Mouse (Mus musculus): ENCODE data around the gene Id2.

The Id2 gene

DNA sequence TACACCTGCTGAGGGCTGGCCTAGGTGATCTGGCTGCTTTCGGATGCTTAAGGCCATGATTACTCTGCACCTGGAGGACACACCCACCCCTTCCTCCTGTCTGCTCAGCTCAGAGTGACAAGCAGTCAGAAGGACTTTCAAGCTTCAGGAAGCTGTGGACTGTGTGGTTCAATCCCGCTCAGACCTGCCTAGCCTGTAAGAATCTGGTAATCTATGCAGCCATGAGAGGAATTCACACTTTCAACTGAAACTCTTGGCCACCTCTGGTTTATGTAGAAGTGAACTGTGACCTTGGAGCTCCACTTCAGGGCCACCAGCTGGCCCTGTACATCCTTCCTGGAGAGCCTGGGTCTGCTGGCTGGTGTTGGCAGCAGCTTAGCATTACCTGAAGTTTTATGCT is 11.9 kb upstream of the Id2 start:
- no peak for DNase-seq (ENCODE audit: extremely low spot score)

DNA sequence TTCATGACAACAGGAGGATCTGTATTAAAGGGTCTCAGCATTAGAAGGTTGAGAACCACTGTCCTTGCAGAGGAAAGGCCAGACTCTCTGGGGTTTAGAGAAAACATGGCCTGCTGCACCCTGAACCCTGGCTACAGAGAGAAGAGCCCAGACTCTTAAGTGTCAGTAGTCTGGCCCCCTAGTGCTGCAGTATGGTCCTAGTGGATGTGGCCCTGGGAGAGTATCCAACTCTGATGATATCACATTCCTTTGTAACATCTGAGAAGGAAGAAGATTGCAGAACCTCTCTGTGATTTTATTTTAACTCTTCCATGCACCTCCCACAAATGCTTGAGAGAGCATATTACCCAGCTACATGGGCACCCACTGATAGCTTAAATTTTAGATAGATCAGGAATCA is 7.6 kb upstream of the Id2 start:
- no peak for DNase-seq (ENCODE audit: extremely low spot score)

DNA sequence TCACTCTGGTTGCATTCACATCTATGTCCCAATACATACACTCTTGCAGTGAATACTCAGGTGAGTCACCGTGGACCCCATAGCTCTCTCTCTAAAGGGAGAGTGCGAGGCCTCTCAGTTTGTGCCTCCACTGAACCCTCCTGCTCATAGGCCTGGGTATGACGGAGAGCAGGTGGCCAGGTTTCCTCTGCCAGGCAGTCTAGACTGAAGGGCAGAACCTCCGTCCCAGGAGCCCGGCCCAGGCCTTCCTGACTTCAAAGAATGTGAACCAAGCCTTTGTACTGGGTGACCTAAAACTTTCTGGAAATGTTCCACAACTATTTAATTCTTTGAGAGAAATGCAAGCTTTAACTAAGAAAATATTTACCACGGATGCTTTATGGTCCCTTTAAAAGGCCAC is 7.0 kb upstream of the Id2 start:
- no peak for DNase-seq (ENCODE audit: extremely low spot score)

DNA sequence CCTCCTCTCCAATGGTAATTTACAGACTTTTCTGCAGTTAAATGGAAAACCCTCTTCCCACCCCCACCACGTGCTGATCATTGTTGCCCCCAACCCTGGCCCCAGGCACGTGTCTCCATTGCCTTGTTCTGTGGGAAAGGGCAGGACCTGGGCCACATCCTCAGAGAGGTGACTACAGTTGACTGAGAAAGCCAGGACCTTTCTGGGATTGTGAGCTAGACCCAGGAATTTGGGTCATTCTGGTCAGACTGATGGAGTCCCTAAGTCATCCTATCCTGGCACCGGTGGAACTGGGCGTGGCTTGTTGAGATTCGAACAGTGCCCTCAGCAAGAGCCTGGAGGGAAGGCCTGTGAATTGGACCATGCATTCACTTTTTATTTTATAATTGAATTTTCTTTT is 4.4 kb upstream of the Id2 start:
- DNase-seq (ENCODE audit: extremely low spot score) = peak; percentile 57

DNA sequence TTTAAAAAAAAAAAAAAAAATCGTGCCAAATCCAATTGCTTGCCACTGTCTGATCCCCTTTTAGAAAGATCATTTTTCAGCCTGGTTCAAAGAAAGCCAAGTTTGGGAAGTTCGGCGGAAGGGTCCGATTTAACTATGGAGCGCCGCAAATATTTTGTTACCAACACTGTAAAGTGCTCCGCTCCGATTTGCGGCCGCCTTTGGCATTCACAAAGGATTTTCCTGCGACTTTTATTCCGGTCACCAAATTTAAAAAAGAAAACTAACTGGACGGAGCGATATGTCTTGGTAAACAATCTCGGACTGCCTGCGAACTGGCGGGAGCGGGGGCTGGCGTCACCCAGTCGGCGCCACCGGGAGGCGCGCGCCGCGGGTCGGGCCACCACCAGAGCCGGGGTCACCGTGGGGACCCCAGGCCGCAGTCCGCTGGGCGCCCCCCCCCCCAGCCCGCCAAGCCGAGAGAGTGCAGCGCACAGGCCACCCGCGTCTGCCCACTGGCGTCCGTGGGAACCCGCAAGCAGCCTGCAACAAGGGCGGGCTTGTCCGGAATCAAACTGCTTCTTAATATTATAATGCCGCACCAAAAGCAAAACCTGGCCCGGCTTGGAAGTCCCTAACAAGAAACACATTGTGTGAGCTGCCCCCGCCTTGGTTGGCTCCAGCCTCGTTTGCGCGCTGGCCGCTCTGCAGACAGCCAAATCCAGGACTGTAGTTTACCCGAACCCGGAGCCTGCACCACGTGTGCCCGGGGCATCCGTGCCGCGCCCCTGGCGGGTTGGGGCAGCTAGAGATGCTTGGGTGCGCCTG is 3.7 kb upstream of the Id2 start:
- peak; percentile 84 for DNase-seq (ENCODE audit: extremely low spot score)

DNA sequence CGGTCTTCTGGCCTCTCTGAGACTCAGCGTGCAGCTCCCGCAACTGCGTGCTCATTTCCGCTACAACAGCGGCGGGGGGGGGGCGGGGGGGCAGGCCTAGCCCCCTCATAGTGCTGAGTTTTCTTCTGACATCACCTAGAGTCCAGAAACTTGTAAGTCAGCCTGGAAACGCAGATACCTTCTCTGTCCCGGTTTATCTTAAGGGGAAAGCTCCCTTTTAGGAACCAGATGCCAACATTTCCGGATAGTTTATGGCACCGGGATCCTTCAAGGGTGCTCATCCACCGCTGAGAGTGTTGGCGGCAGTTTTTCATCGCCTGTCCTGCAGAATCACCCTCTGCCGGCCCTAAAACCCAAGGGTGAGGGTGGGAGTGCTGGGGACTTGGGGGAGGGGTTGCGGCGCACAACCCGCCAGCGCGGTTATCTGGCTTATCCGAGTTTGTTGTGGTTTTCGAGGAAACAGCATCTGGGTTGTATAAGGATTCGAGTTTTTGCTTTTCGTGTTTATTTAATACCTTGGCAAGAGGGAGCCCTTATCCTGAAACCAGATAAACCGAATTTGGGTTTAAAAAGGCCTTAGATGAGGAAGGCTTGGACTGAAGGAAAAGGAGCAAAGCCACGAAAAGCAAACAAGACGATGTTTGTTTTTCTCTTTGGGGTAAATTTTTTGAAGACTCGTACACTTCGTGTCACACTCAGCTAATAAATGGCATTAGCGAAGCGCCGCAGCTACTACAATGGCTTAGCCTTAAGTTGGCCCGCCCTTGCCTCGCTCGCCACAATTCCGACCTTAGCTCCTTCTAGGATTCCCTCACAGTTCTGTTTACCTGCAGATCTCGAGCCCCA is 2.8 kb upstream of the Id2 start:
- peak; percentile 91 for DNase-seq (ENCODE audit: extremely low spot score)

DNA sequence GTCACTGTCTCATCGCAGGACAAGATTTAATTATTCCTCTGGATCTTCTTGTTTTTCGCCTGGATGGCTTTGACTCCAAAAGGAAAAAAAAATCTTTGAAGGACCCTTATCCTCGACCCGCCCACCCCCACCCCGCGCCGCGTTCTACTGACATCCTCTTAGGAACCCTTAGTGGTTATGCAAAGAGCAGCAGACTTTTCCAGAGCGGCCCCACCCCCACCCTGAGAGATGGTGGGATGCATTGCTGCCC is 2.3 kb upstream of the Id2 start:
- DNase-seq (ENCODE audit: extremely low spot score) = no peak

DNA sequence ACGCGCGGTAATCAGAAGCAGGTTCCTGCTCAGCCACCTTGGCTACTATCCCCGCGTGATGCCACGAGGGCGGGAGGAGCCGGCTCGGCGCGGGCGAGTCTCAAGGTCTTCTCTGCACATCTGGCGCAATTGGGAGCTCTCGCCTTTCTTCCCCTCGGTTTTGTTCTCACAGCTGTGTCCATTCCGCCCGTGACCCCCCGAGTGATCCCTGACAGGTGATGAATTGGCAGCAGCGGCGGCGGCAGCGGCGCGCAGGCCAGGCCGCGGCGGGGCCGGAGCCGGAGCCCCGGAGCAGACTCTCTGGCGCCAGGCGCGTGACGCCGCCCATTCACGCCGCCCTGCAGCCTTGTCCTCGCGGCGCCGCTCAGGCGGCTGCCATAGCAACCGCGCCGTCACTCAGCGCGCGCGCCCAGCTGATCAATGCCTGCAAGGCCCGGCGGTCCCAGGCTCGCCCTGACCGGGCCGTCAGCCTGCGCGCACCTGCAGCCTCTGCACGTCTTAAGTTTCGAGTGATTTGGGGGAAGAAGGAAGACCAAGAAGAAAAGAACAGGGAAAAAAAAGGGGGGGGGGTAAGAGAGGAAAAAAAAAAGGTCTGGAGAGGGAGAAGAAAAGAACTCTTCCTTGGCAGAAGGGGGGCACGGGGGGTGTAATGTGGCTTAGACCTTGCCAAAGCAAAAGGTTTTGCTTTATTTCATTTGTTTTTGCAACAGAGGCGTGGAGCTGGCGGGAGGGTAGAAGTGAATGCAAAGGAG is 1.8 kb upstream of the Id2 start:
- DNase-seq (ENCODE audit: extremely low spot score) = peak; percentile 97

DNA sequence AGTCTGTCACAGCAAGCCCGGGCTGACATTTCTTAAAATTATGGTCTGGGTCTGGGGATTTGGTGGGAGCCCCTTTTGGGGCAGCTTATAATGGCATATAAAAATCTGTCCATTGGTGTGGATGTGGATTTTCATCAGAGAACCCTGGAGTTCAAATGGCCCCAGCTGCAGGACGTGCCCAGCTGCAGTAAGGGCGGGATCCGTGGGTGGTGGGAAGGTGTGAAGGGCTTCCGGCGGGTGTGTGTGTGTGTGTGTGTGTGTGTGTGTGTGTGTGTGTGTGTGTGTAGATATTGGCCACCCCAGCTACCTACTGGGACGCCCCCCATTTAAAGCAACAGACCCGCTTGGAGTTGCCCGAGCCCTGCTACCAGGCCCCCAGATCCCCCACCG is 1.2 kb upstream of the Id2 start:
- no peak for DNase-seq (ENCODE audit: extremely low spot score)

DNA sequence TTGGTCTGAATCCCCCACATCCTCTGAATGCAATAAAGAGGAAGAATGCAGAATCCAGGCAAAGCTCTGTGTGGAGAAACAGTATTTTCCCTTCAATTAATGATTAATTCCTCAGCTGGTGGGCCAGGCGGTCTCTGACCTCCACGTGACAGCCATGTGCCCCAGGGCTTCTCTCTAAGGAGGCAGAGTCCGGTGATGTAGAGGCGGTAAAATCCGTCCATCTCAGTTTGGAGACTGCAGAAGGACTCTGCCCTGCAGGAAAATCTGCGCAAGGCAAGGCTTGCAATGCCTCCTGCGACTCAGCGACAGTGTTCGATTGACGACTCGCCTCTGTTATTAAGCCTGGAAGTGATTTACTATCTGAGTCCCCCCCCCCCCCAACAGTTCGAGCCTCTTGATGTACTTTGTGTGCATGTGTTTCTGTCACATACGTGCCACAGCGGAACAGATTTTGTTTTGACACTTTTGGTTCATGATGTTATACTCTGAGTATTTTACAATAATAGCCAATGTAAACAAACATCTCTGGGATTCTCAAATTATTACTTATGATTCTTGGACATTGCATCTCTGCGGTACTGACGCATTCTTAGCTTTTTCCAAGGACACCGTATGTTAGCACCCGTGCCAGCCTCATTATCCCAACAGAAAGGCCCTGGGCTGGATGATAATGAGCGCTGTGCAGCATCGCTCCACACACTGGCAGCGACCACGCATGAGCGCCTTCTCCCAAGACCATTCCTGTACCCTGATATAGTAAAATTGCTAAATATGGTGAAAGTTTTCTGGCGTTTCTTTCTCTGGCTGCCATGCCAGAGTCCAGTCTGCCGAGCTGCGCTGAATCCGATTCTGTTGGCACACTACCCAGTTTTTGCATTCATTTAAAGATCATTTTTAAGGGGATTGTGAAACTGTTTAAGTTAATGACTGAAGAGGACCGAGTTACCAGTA is 545 bp upstream of the Id2 start:
- peak; percentile 78 for DNase-seq (ENCODE audit: extremely low spot score)

DNA sequence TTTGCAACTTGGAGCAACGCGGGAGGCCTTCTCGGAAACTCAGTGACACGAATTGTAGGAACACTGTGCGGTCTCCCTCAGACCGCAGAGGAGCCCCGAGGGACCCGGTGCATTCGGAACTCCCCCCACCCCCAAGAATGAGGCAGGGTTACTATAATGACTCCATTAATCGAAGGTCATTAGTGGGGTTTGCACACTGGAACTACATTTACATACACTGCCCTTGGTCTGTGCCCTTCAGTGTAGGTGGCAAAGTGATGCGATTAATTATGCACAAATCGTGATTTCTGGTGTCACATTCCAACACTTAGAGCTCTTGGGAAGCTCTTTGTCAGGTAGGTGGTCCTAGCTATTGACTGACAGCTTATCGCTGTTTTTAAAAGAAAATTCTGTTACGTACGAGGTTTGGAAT is 294 bp downstream of the Id2 start:
- DNase-seq (ENCODE audit: extremely low spot score) = no peak

DNA sequence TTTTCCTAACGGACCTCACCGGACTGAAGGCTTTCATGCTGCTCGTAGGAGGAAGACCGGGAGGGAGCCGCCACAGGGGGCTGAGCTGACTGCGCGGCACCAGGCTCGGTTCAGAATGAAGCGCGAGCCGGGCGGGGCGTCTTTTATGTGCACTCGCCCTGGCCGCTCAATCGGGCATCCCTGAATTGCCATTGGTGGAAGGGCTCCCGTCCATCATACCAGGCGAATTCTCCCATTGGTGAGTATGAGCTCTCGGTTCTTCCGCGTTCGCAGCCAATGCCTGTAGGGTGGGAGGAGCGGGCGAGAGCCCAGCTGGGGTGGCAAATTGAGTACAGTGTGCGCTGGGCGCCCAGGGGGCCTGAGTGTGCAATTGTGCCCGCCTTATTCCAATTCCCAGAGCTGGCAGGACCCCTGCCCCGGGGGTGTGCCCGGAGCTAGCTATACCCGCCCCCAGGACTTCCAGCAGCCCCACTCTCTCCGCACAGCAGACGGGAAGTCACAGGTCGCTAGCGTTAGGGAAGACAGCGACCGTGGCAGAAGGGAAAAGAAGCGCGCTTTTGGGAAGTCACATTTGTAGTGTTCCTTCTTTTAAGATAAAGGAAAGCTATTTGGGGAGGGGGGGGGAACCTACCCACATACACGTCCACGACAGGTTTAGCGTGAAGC is 833 bp downstream of the Id2 start:
- peak; percentile 95 for DNase-seq (ENCODE audit: extremely low spot score)

DNA sequence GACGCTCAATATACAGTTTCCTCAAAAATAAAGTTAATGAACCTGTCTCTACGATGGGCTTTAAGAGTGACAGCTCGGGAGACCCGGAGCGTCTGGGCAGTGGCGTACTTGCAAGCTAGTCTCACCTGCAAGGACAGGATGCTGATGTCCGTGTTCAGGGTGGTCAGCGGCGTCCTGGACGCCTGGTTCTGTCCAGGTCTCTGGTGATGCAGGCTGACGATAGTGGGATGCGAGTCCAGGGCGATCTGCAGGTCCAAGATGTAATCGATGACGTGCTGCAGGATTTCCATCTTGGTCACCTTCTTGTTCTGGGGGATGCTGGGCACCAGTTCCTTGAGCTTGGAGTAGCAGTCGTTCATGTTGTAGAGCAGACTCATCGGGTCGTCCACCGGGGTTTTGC is 1.4 kb downstream of the Id2 start:
- DNase-seq (ENCODE audit: extremely low spot score) = no peak

DNA sequence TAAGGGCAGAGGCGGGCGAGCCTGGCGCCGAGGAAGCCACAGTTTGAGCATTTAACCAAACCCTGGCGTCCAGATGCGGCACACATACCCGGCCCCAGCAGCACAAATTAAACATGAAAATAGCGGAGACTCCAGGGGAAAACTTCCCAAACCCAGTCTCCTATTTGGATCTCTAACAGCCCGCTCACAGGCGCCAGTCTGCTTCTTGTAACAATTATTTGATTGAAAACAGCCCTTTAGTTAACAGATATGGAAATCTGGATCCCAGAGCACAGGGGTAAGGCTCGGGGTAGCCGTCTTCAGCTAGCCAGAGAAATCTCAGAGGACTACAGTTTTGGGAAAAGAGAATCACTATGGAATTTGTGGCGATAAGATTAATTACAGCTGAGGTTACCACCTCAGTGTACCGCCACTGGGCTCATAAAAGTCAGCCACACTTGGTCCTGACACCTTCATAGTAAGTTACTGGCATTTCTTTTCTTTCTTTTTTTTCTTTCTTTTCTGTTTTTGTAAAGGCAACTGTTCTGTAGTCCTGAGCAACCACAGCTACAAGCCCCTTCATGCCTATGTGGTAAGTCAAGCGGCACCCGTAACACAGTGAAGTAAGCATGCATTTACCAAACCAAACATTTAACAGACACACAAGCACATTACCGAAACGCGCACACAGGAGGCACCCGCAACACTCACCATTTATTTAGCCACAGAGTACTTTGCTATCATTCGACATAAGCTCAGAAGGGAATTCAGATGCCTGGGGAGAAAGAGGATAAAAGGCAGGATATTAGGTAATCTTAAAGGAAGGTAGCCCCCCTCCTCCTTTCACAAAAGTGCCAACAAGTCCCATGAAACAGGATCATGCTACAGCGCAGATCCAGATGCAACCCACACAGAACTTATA is 2.1 kb downstream of the Id2 start:
- peak; percentile 56 for DNase-seq (ENCODE audit: extremely low spot score)

DNA sequence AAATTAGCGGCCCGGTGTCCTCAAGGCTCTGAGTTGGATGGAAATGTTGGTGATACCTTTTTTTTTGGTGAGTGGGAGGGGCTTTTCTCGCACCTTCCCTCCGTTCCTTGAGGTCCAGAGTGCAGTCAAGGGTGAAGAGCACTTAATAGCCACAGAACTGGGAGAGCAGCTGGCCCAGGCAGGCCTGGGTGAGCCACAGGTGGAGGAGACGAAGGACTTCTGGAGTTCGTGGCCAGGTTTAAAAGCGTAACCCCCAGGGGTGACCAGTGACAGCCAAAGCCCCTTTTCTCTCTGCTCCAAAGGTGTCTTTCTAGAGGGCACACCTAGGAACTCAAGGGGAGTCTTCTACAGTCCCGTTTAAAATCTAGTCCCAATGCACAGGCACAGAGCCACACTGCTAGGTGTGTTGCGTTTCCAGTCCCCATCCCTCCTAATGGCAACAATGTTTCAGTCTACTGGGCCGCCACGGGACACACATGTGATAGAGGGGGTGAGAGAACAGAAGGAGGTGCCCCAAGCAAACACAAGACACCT is 3.6 kb downstream of the Id2 start:
- DNase-seq (ENCODE audit: extremely low spot score) = peak; percentile 51

DNA sequence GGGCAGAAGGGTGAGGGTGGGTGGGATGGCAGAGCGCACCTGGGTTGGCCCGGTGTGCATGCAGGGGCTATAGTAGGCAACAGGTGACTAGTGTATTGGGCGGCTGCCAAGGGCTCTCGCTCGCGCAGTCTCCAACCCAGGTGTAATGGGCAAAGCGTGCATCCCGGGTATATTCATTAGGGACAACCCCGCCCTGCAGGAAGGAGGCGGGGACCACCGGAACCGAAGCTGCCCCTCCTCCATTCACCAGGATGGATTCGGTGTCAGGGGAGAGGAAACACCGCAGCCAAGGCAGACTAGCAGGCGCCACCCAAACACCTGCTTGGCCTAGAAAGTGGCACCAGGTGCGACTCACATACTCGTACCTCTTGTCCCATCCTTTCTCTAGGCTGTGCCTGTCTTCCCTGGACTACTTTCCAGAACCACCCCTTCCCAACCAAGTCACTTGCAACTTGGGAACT is 4.2 kb downstream of the Id2 start:
- DNase-seq (ENCODE audit: extremely low spot score) = peak; percentile 79

DNA sequence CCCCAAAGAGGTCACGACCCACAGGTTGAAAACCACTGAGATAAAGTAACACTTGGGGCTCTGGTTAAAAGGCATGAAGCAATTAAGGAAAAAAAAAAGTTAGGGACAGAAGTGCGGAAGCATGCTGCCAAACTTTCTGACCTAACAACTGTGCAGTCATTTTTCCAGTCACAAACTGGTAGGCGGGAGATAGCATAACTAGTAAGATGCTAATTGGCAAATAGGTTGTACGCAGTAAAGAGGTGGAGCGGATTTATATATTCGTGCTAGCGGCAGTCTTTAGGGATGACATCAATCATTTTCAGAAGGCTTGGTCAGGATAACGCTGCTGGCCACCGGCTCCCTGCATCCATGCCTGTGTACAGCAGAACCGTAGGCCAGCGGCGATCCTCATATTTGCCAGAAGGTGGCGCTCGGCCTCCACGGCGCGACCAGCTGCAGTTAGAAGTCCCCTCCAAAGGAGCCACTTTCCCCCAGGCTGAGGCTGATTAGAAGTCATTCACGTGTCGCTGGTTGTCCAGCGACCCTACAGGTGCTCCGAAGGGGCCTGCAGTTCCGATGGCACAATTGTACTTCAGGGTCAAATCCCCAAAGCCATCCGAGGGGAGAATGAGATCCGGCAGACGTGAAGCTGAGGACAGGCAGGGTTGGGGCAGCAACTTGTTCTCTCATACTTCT is 4.8 kb downstream of the Id2 start:
- peak; percentile 91 for DNase-seq (ENCODE audit: extremely low spot score)

DNA sequence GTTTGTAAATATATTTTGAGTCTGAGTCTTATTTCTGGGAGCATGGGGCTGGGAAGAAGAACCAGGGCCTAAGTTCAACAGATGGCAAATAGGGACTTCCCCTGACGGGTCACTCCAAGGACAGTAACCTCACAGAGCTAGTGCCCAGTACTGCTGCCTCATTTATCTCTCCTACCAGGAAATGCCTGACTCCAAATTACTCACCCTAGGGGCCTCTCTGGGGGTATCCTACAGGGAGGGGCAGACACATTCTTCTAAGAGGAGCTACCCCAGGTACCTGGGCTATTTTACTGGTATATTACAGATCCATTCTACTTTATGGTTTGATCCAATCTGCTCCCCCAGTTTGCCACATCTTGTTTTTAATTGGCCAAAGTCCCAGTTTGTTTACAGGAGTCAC is 7.5 kb downstream of the Id2 start:
- no peak for DNase-seq (ENCODE audit: extremely low spot score)

DNA sequence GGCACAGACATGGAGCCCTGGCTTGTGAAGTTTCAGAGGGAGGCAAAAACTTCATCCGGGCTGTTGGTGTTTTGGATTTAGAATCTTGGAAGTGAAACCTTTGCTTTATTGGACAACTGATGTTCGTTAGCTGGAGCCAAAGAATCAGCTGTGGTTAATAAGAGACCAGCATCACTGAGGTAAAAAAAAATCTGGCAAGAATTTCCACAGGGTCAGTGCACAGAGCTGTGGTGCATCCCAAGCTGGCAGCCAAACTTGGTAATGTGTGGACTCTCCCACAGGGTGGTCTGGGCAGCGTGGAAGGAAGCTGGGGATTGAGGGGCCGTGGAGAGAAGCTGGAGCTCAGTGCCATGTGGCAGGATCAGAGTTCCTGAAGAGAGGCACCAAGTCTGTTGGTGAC is 10.0 kb downstream of the Id2 start:
- no peak for DNase-seq (ENCODE audit: extremely low spot score)
